Mouse (Mus musculus) stomach, postnatal 0 days (tissue): Measurements from ENCODE around the gene Elmo1.

Experiments used
- CTCF ChIP-seq: IDR thresholded peaks from 2 replicates; pipeline ENCODE4 v1.5.1; 2016; ENCODE audit warnings: antibody characterized with exemption, low read depth, mild to moderate bottlenecking, moderate library complexity
- EP300 ChIP-seq: optimal IDR thresholded peaks from 2 replicates; pipeline ENCODE3; 2016; ENCODE audit warnings: antibody characterized with exemption

- TF ChIP-seq CTCF (no peak), EP300 (no peak)
These were observed 48.1 kb downstream of the Elmo1 start for GRCm38 (mm10) chr13:20138466-20138865.
